Mouse (Mus musculus) retina, embryonic 14.5 days (tissue): ENCODE data around the gene Znrf1.
"Not testable (repeated sequence)": the region's sequence is repeated elsewhere in the genome, so short reads cannot be mapped to it uniquely, and the experiment has no call there.

Source experiments
- DNase-seq: peaks from one replicate; pipeline ENCODE4 v3.0.0-alpha.2; 2015; ENCODE audit warnings: low spot score

Znrf1 gene

GRCm38 (mm10) chr8:111631589-111631988 is 95.7 kb downstream of the Znrf1 start:
- DNase-seq = no peak

- no peak for DNase-seq
Observed at GRCm38 (mm10) chr8:111632976-111633375, 97.1 kb downstream of the Znrf1 start.

GRCm38 (mm10) chr8:111638086-111638485 is 102.2 kb downstream of the Znrf1 start:
- no peak for DNase-seq

GRCm38 (mm10) chr8:111641064-111641463 is 105.2 kb downstream of the Znrf1 start:
- no peak for DNase-seq

GRCm38 (mm10) chr8:111642496-111642895 is 106.6 kb downstream of the Znrf1 start:
- DNase-seq = no peak

GRCm38 (mm10) chr8:111642939-111643263 is 107.0 kb downstream of the Znrf1 start:
- DNase-seq = no peak

- DNase-seq = peak; percentile 95
Observed at GRCm38 (mm10) chr8:111643264-111644141, 107.6 kb downstream of the Znrf1 start, which contains the start of gene Zfp1. Zfp1 (plus strand) TSS chr8:111643401.

GRCm38 (mm10) chr8:111644286-111645051 is 108.6 kb downstream of the Znrf1 start:
- not testable (repeated sequence) for DNase-seq

- no peak for DNase-seq
Observed at GRCm38 (mm10) chr8:111645715-111646114, 109.8 kb downstream of the Znrf1 start.

GRCm38 (mm10) chr8:111648834-111649233 is 112.9 kb downstream of the Znrf1 start:
- no peak for DNase-seq

GRCm38 (mm10) chr8:111650651-111651050 is 114.8 kb downstream of the Znrf1 start:
- no peak for DNase-seq

- DNase-seq = no peak
Observed at GRCm38 (mm10) chr8:111653524-111653923, 117.6 kb downstream of the Znrf1 start.

GRCm38 (mm10) chr8:111657312-111657854 is 121.5 kb downstream of the Znrf1 start:
- DNase-seq = peak; percentile 7

GRCm38 (mm10) chr8:111658819-111659423 is 123.0 kb downstream of the Znrf1 start:
- no peak for DNase-seq

GRCm38 (mm10) chr8:111662473-111662872 is 126.6 kb downstream of the Znrf1 start:
- DNase-seq = peak; percentile 73

- DNase-seq = no peak
Observed at GRCm38 (mm10) chr8:111666751-111667150, 130.9 kb downstream of the Znrf1 start.
